Mouse (Mus musculus): ENCODE measurements around the gene Ppp1r9a. TPM values are rescaled to one million over a fixed set of nuclear protein-coding genes. Genes with fewer than 3 reads are reported as not detected.

The Ppp1r9a gene
- polyA plus RNA-seq, 1 experiment from 2014 or later = 3.8 TPM

- no peak overlapping the region for H3K4me3 ChIP-seq (ENCODE audit: low read depth, low read length)
- peaks cover 2% of the 10 kb centered on the region; the same call in 1 of the 2 replicates for H3K9me3 ChIP-seq (replicated peaks; ENCODE audit: control insufficient read depth, low read length)
- H3K27ac ChIP-seq (ENCODE audit: low read length) = no peak overlapping the region
- H3K27me3 ChIP-seq (ENCODE audit: control insufficient read depth, insufficient read depth, low read depth, low read length) = no peaks in the 10 kb centered on the region
- no peak for ATAC-seq (ENCODE audit: low read depth)
- H3K36me3 ChIP-seq (ENCODE audit: control insufficient read depth, insufficient read depth) = no peaks in the 10 kb centered on the region
- no peak overlapping the region for H3K4me2 ChIP-seq (ENCODE audit: low read depth, low read length)
- no peak overlapping the region for H3K9ac ChIP-seq (ENCODE audit: low read depth, low read length)
- no peaks in the 10 kb centered on the region for H3K4me1 ChIP-seq (ENCODE audit: control insufficient read depth, low read depth, low read length)
- 61% methylated on average over 4 of the region's 4 CpGs for WGBS (ENCODE audit: insufficient replicate concordance)
Measured at GRCm38 (mm10) chr6:4988688-4989087, 86.0 kb downstream of the Ppp1r9a start.

- 87% methylated on average over 9 of the region's 9 CpGs for WGBS (ENCODE audit: insufficient replicate concordance)
- H3K4me1 ChIP-seq (ENCODE audit: control insufficient read depth, low read depth, low read length) = no peaks in the 10 kb centered on the region
- H3K27me3 ChIP-seq (ENCODE audit: control insufficient read depth, insufficient read depth, low read depth, low read length) = no peaks in the 10 kb centered on the region
- ATAC-seq (ENCODE audit: low read depth) = no peak
- no peak overlapping the region for H3K4me3 ChIP-seq (ENCODE audit: low read depth, low read length)
- no peak overlapping the region for H3K27ac ChIP-seq (ENCODE audit: low read length)
- H3K9ac ChIP-seq (ENCODE audit: low read depth, low read length) = no peak overlapping the region
- peaks cover 2% of the 10 kb centered on the region; the same call in 1 of the 2 replicates for H3K9me3 ChIP-seq (replicated peaks; ENCODE audit: control insufficient read depth, low read length)
- no peaks in the 10 kb centered on the region for H3K36me3 ChIP-seq (ENCODE audit: control insufficient read depth, insufficient read depth)
- H3K4me2 ChIP-seq (ENCODE audit: low read depth, low read length) = no peak overlapping the region
Measured at GRCm38 (mm10) chr6:4992308-4992707, 89.6 kb downstream of the Ppp1r9a start.

DNA sequence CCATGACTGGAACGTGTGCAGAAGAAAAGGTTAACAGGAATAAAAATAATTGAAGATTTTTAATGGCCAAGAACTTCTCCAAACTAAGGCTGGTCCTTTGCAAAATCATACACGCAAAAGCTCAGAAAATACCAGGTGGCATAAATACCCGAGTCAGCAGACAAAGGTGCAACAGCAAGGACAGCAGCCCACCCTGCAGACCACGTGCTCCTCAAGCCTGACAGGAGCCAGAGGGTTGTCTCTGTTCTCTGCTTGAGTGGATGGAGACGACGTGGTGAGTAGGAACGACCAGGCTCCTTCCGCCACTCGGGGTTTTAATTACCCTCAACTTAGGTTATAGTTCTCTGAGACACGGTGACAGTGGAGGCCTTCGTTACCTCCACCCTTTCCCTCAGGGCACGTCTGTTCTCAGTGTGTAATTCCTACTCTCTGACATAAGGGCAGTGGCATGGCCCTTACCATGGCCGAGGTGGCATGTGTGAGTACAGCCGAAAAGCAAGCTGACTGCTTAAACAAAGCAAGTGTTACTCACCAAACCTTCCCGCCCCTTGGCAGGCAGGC, 91.0 kb downstream of the Ppp1r9a start:
- no peak for ATAC-seq (ENCODE audit: low read depth)
- WGBS (ENCODE audit: insufficient replicate concordance) = 72% methylated on average over 15 of the region's 15 CpGs
- Histone ChIP-seq H3K9ac (ENCODE audit: low read depth, low read length) (no peak overlapping the region), H3K4me3 (ENCODE audit: low read depth, low read length) (no peak overlapping the region), H3K27ac (ENCODE audit: low read length) (0 out of 2 replicates have a peak overlapping the region, but pooled peaks have one; percentile 10), H3K27me3 (ENCODE audit: control insufficient read depth, insufficient read depth, low read depth, low read length) (no peaks in the 10 kb centered on the region), H3K9me3 (replicated peaks; ENCODE audit: control insufficient read depth, low read length) (peaks cover 2% of the 10 kb centered on the region; the same call in 1 of the 2 replicates), H3K36me3 (ENCODE audit: control insufficient read depth, insufficient read depth) (no peaks in the 10 kb centered on the region), H3K4me1 (ENCODE audit: control insufficient read depth, low read depth, low read length) (no peaks in the 10 kb centered on the region), H3K4me2 (ENCODE audit: low read depth, low read length) (no peak overlapping the region)

- no peak overlapping the region for H3K4me3 ChIP-seq (ENCODE audit: low read depth, low read length)
- H3K27me3 ChIP-seq (ENCODE audit: control insufficient read depth, insufficient read depth, low read depth, low read length) = no peaks in the 10 kb centered on the region
- 71% methylated on average over 14 of the region's 14 CpGs for WGBS (ENCODE audit: insufficient replicate concordance)
- ATAC-seq (ENCODE audit: low read depth) = no peak
- no peaks in the 10 kb centered on the region for H3K4me1 ChIP-seq (ENCODE audit: control insufficient read depth, low read depth, low read length)
- H3K4me2 ChIP-seq (ENCODE audit: low read depth, low read length) = no peak overlapping the region
- H3K36me3 ChIP-seq (ENCODE audit: control insufficient read depth, insufficient read depth) = no peaks in the 10 kb centered on the region
- no peak overlapping the region for H3K9ac ChIP-seq (ENCODE audit: low read depth, low read length)
- H3K27ac ChIP-seq (ENCODE audit: low read length) = no peak overlapping the region
- H3K9me3 ChIP-seq (replicated peaks; ENCODE audit: control insufficient read depth, low read length) = peaks cover 2% of the 10 kb centered on the region; the same call in 1 of the 2 replicates
Measured at GRCm38 (mm10) chr6:4994161-4994919, 91.6 kb downstream of the Ppp1r9a start.

- Histone ChIP-seq H3K9me3 (replicated peaks; ENCODE audit: control insufficient read depth, low read length) (peaks cover 2% of the 10 kb centered on the region; the same call in 1 of the 2 replicates), H3K4me2 (ENCODE audit: low read depth, low read length) (no peak overlapping the region), H3K4me3 (ENCODE audit: low read depth, low read length) (no peak overlapping the region), H3K27ac (ENCODE audit: low read length) (no peak overlapping the region), H3K4me1 (ENCODE audit: control insufficient read depth, low read depth, low read length) (no peaks in the 10 kb centered on the region), H3K27me3 (ENCODE audit: control insufficient read depth, insufficient read depth, low read depth, low read length) (no peaks in the 10 kb centered on the region), H3K9ac (ENCODE audit: low read depth, low read length) (no peak overlapping the region), H3K36me3 (ENCODE audit: control insufficient read depth, insufficient read depth) (no peaks in the 10 kb centered on the region)
- WGBS (ENCODE audit: insufficient replicate concordance) = 70% methylated on average over 6 of the region's 6 CpGs
- no peak for ATAC-seq (ENCODE audit: low read depth)
Measured at GRCm38 (mm10) chr6:4997599-4997998, 94.9 kb downstream of the Ppp1r9a start.

DNA sequence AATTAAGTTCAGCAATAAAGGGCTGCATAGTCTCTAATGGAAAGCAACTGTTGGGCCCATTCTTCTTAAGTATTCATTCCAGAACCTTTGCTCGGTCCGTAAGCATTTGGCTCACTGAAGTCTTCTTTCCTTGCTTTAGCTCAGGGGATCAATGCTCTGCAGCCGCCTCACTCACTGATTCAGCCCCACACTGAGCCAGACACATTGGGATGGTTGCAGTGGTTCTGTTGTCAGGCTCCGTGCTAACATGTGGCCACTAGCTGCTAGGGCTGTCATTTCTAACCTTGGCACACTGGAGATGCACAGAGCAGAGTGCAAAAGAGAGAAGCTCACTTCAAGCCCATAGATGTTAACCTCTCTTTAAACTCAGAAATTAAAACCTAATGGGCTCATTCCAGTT, 96.2 kb downstream of the Ppp1r9a start:
- Histone ChIP-seq H3K27ac (ENCODE audit: low read length) (no peak overlapping the region), H3K4me2 (ENCODE audit: low read depth, low read length) (no peak overlapping the region), H3K4me1 (ENCODE audit: control insufficient read depth, low read depth, low read length) (no peaks in the 10 kb centered on the region), H3K9me3 (replicated peaks; ENCODE audit: control insufficient read depth, low read length) (no peaks in the 10 kb centered on the region), H3K9ac (ENCODE audit: low read depth, low read length) (no peak overlapping the region), H3K4me3 (ENCODE audit: low read depth, low read length) (no peak overlapping the region), H3K36me3 (ENCODE audit: control insufficient read depth, insufficient read depth) (no peaks in the 10 kb centered on the region), H3K27me3 (ENCODE audit: control insufficient read depth, insufficient read depth, low read depth, low read length) (no peaks in the 10 kb centered on the region)
- WGBS (ENCODE audit: insufficient replicate concordance) = 69% methylated on average over 4 of the region's 4 CpGs
- no peak for ATAC-seq (ENCODE audit: low read depth)

- no peak overlapping the region for H3K9ac ChIP-seq (ENCODE audit: low read depth, low read length)
- no peaks in the 10 kb centered on the region for H3K4me1 ChIP-seq (ENCODE audit: control insufficient read depth, low read depth, low read length)
- H3K27ac ChIP-seq (ENCODE audit: low read length) = no peak overlapping the region
- H3K9me3 ChIP-seq (replicated peaks; ENCODE audit: control insufficient read depth, low read length) = no peaks in the 10 kb centered on the region
- no peak overlapping the region for H3K4me3 ChIP-seq (ENCODE audit: low read depth, low read length)
- 79% methylated on average over 8 of the region's 8 CpGs for WGBS (ENCODE audit: insufficient replicate concordance)
- H3K36me3 ChIP-seq (ENCODE audit: control insufficient read depth, insufficient read depth) = no peaks in the 10 kb centered on the region
- H3K4me2 ChIP-seq (ENCODE audit: low read depth, low read length) = no peak overlapping the region
- no peaks in the 10 kb centered on the region for H3K27me3 ChIP-seq (ENCODE audit: control insufficient read depth, insufficient read depth, low read depth, low read length)
- no peak for ATAC-seq (ENCODE audit: low read depth)
Measured at GRCm38 (mm10) chr6:5000788-5001187, 98.1 kb downstream of the Ppp1r9a start.

DNA sequence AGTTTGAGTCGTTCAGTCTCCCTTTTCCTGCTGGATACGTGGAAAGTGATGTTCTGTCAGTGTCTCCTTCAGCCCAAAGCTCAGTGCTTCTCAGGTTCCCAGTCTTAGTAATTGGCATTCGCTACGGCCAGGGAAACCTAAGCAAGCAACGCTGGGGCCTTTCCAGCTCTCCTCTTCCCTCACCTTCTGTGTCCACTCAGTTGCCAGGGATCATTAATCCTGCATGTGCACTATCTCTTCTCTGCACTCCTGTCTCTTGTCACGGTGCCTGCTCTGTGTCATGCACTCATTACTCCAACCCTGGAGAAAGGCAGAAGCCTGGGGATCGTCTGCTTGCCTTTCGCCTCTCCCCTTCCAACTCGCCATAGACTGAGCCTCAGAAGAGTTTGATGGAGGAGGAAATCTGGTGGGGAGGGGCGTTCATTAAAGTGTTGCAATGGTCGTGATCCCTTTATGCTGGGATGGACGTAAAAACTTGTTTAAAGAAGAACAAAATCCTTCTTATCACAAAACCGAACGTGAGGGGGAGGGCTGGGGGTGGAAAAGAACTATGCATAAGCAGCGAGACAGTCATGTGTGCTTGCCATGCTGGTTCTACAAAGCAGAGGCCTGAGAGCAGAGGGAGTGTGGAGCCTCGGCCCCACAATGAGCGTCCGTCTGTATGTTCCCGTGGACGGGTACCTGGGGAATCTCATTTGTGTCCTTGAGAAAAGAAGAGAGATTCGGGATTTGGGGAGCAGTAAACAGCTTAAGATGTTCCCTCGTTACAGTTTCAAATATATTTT, 103.0 kb downstream of the Ppp1r9a start:
- H3K4me3 ChIP-seq (ENCODE audit: low read depth, low read length) = no peak overlapping the region
- no peak overlapping the region for H3K4me2 ChIP-seq (ENCODE audit: low read depth, low read length)

More for the DNA sequence above, 103.0 kb downstream of the Ppp1r9a start:
- no peak for ATAC-seq (ENCODE audit: low read depth)
- H3K9ac ChIP-seq (ENCODE audit: low read depth, low read length) = no peak overlapping the region
- H3K4me1 ChIP-seq (ENCODE audit: control insufficient read depth, low read depth, low read length) = no peaks in the 10 kb centered on the region
- H3K9me3 ChIP-seq (replicated peaks; ENCODE audit: control insufficient read depth, low read length) = no peaks in the 10 kb centered on the region
- no peak overlapping the region for H3K27ac ChIP-seq (ENCODE audit: low read length)
- no peaks in the 10 kb centered on the region for H3K27me3 ChIP-seq (ENCODE audit: control insufficient read depth, insufficient read depth, low read depth, low read length)
- 60% methylated on average over 22 of the region's 22 CpGs for WGBS (ENCODE audit: insufficient replicate concordance)
- H3K36me3 ChIP-seq (ENCODE audit: control insufficient read depth, insufficient read depth) = no peaks in the 10 kb centered on the region

Data from liver, embryonic 16.5 days (tissue).